Mouse (Mus musculus) MEL (cell line): ENCODE measurements around the gene Lgr5. TPM values are rescaled to one million over a fixed set of nuclear protein-coding genes. Genes with fewer than 3 reads are reported as not detected.

Experiments
- DNase-seq: peaks from one replicate; pipeline ENCODE4 v3.0.0; 2011; ENCODE audit warnings: low read depth, low spot score
- H3K27ac ChIP-seq: 2 replicates; pipeline ENCODE4 v1.5.1; 2012; ENCODE audit warnings: low read depth, mild to moderate bottlenecking, control low read depth, low read length, moderate library complexity; ENCODE audit not compliant: control insufficient read depth
- H3K27me3 ChIP-seq, 2 experiments: fragments of 150-350 bp in 1 of 2; sonication (generic) in 1 of 2; 2 replicates each; pipeline ENCODE4 v1.6.1; 2012; ENCODE audit warnings: low read length in 2 of 2, mild to moderate bottlenecking in 2 of 2, improper control_type of control experiment in 1 of 2, moderate library complexity in 1 of 2; ENCODE audit not compliant: insufficient read depth in 2 of 2, control insufficient read depth in 1 of 2
- H3K36me3 ChIP-seq, 2 experiments: 2 replicates each; pipeline ENCODE4 v1.6.1; 2012 to 2014; ENCODE audit warnings: low read length in 2 of 2, improper control_type of control experiment in 1 of 2, inconsistent platforms in 1 of 2, mild to moderate bottlenecking in 1 of 2; ENCODE audit not compliant: insufficient read depth in 2 of 2, control insufficient read depth in 1 of 2
- H3K4me1 ChIP-seq, 2 experiments: fragments of 150-350 bp in 1 of 2; sonication (generic) in 1 of 2; 2 replicates each; pipeline ENCODE4 v1.6.1; 2012; ENCODE audit warnings: low read length in 2 of 2, improper control_type of control experiment in 1 of 2, mild to moderate bottlenecking in 1 of 2; ENCODE audit not compliant: insufficient read depth in 2 of 2, control insufficient read depth in 1 of 2
- H3K4me3 ChIP-seq, 2 experiments: fragments of 150-350 bp in 1 of 2; sonication (generic) in 1 of 2; 2 replicates each; pipeline ENCODE4 v1.5.1; 2012; ENCODE audit warnings: low read depth in 2 of 2, low read length in 2 of 2, mild to moderate bottlenecking in 2 of 2, moderate library complexity in 2 of 2, control low read depth in 1 of 2, improper control_type of control experiment in 1 of 2; ENCODE audit not compliant: control insufficient read depth in 1 of 2, insufficient read depth in 1 of 2
- H3K79me2 ChIP-seq: 2 replicates; pipeline ENCODE4 v1.6.1; 2012; ENCODE audit warnings: mild to moderate bottlenecking, low read length, moderate library complexity; ENCODE audit not compliant: control insufficient read depth, poor library complexity, insufficient read depth
- H3K9ac ChIP-seq: 2 replicates; pipeline ENCODE4 v1.6.1; 2012; ENCODE audit warnings: low read depth, mild to moderate bottlenecking, control low read depth, low read length, moderate library complexity; ENCODE audit not compliant: control insufficient read depth, poor library complexity, severe bottlenecking
- H3K9me3 ChIP-seq: fragments of 150-350 bp; sonication (generic); replicated peaks from 2 replicates; pipeline ENCODE4 v1.6.1; 2012; ENCODE audit warnings: mild to moderate bottlenecking, low read length, improper control_type of control experiment, moderate library complexity; ENCODE audit not compliant: insufficient read depth
- BHLHE40 ChIP-seq: IDR thresholded peaks from 2 replicates; pipeline ENCODE4 v1.6.1; 2012; ENCODE audit warnings: low read depth, mild to moderate bottlenecking, inconsistent platforms, low read length, improper control_type of control experiment, borderline replicate concordance
- CHD1 ChIP-seq: IDR thresholded peaks from 2 replicates; pipeline ENCODE4 v1.6.1; 2012; ENCODE audit warnings: low read depth, mild to moderate bottlenecking, inconsistent platforms, low read length, improper control_type of control experiment
- CHD2 ChIP-seq: IDR thresholded peaks from 2 replicates; pipeline ENCODE4 v1.6.1; 2011; ENCODE audit warnings: low read length, improper control_type of control experiment
- CTCF ChIP-seq, 3 experiments: IDR thresholded peaks in 2 of 3; conservative IDR thresholded peaks in 1 of 3; 2 replicates each; pipeline ENCODE4 v1.5.1; 2011 to 2012; ENCODE audit warnings: low read length in 3 of 3, low read depth in 2 of 3, mild to moderate bottlenecking in 2 of 3, improper control_type of control experiment in 1 of 3, inconsistent platforms in 1 of 3, mixed read lengths in 1 of 3, moderate library complexity in 1 of 3; ENCODE audit not compliant: control insufficient read depth in 1 of 3, insufficient read depth in 1 of 3, poor library complexity in 1 of 3, severe bottlenecking in 1 of 3
- E2F4 ChIP-seq: IDR thresholded peaks from 2 replicates; pipeline ENCODE4 v1.6.1; 2011; ENCODE audit warnings: low read depth, low read length, improper control_type of control experiment, borderline replicate concordance
- ELF1 ChIP-seq: IDR thresholded peaks from 2 replicates; pipeline ENCODE4 v1.6.1; 2014; ENCODE audit warnings: low read depth, mild to moderate bottlenecking, inconsistent platforms, low read length, improper control_type of control experiment, moderate library complexity
- ETS1 ChIP-seq: IDR thresholded peaks from 2 replicates; pipeline ENCODE4 v1.6.1; 2012; ENCODE audit warnings: low read depth, mild to moderate bottlenecking, inconsistent platforms, low read length, improper control_type of control experiment, moderate library complexity
- GATA1 ChIP-seq: IDR thresholded peaks from 2 replicates; pipeline ENCODE4 v1.6.1; 2011; ENCODE audit warnings: low read depth, low read length, improper control_type of control experiment
- JUND ChIP-seq: IDR thresholded peaks from 2 replicates; pipeline ENCODE4 v1.6.1; 2011; ENCODE audit warnings: low read depth, mild to moderate bottlenecking, improper control_type of control experiment, low read length
- MAFK ChIP-seq: IDR thresholded peaks from 2 replicates; pipeline ENCODE4 v1.6.1; 2011; ENCODE audit warnings: low read depth, mild to moderate bottlenecking, low read length, improper control_type of control experiment, borderline replicate concordance
- MAX ChIP-seq: IDR thresholded peaks from 2 replicates; pipeline ENCODE4 v1.6.1; 2011; ENCODE audit warnings: low read length, improper control_type of control experiment
- MEF2A ChIP-seq: IDR thresholded peaks from 2 replicates; pipeline ENCODE4 v1.6.1; 2014; ENCODE audit warnings: low read depth, mild to moderate bottlenecking, inconsistent platforms, low read length, improper control_type of control experiment; ENCODE audit not compliant: poor library complexity, insufficient replicate concordance, severe bottlenecking; ENCODE audit errors: extremely low read depth
- MXI1 ChIP-seq: IDR thresholded peaks from 2 replicates; pipeline ENCODE4 v1.6.1; 2011; ENCODE audit warnings: mild to moderate bottlenecking, low read depth, low read length, improper control_type of control experiment
- MYB ChIP-seq: IDR thresholded peaks from 2 replicates; pipeline ENCODE4 v1.6.1; 2011; ENCODE audit warnings: mild to moderate bottlenecking, low read depth, low read length, improper control_type of control experiment
- NELFE ChIP-seq: IDR thresholded peaks from 2 replicates; pipeline ENCODE4 v1.6.1; 2011; ENCODE audit warnings: low read depth, low read length, improper control_type of control experiment
- POLR2A ChIP-seq, 2 experiments: IDR thresholded peaks; 2 replicates each; pipeline ENCODE4 v1.6.1; 2011 to 2012; ENCODE audit warnings: low read length in 2 of 2, mild to moderate bottlenecking in 2 of 2, control low read depth in 1 of 2, improper control_type of control experiment in 1 of 2, low read depth in 1 of 2, moderate library complexity in 1 of 2; ENCODE audit not compliant: control insufficient read depth in 1 of 2, insufficient read depth in 1 of 2, poor library complexity in 1 of 2
- SMC3 ChIP-seq: IDR thresholded peaks from 2 replicates; pipeline ENCODE4 v1.6.1; 2011; ENCODE audit warnings: low read depth, low read length, improper control_type of control experiment
- TBP ChIP-seq: IDR thresholded peaks from 2 replicates; pipeline ENCODE4 v1.8.0; 2011; ENCODE audit warnings: low read depth, low read length, improper control_type of control experiment
- TCF12 ChIP-seq: IDR thresholded peaks from 2 replicates; pipeline ENCODE4 v1.6.1; 2014; ENCODE audit warnings: low read depth, mild to moderate bottlenecking, inconsistent platforms, low read length, improper control_type of control experiment, moderate library complexity
- USF1 ChIP-seq: IDR thresholded peaks from 2 replicates; pipeline ENCODE4 v1.6.1; 2014; ENCODE audit warnings: low read depth, mild to moderate bottlenecking, inconsistent platforms, low read length, improper control_type of control experiment, moderate library complexity
- USF2 ChIP-seq, 2 experiments: IDR thresholded peaks; 2 replicates each; pipeline ENCODE4 v1.6.1; 2011 to 2012; ENCODE audit warnings: improper control_type of control experiment in 2 of 2, low read length in 2 of 2, borderline replicate concordance in 1 of 2, inconsistent platforms in 1 of 2, low read depth in 1 of 2, mild to moderate bottlenecking in 1 of 2; ENCODE audit not compliant: insufficient read depth in 1 of 2
- ZC3H11A ChIP-seq: IDR thresholded peaks from 2 replicates; pipeline ENCODE4 v1.6.1; 2012; ENCODE audit warnings: low read depth, mild to moderate bottlenecking, inconsistent platforms, low read length, improper control_type of control experiment
- ZMIZ1 ChIP-seq: IDR thresholded peaks from 2 replicates; pipeline ENCODE4 v1.6.1; 2012; ENCODE audit warnings: low read depth, mild to moderate bottlenecking, inconsistent platforms, low read length, improper control_type of control experiment, moderate library complexity
- ZNF384 ChIP-seq: IDR thresholded peaks from 2 replicates; pipeline ENCODE4 v1.6.1; 2012; ENCODE audit warnings: low read depth, mild to moderate bottlenecking, inconsistent platforms, low read length, improper control_type of control experiment
- polyA plus RNA-seq, 2 experiments: library from polyadenylated mRNA; stranded (reverse) in 1 of 2; unstranded in 1 of 2; fragments of >175 nt in 1 of 2; fragments of >200 nt in 1 of 2; gene quantifications; 2 replicates each; pipeline versions ENCODE4 v1.2.1 to v1.2.4; 2012; ENCODE audit warnings: low replicate concordance in 2 of 2, low read depth in 1 of 2; ENCODE audit not compliant: insufficient read length in 2 of 2, insufficient read depth in 1 of 2, missing spikeins in 1 of 2
- total RNA-seq: library from RNA; depleted of rRNA; stranded (reverse); fragments of 300-350 nt; gene quantifications from 2 replicates; pipeline ENCODE4 v1.2.3, GENCODE M21; 2012

The Lgr5 gene
- total and polyA plus RNA-seq, 3 experiments = not detected

DNA sequence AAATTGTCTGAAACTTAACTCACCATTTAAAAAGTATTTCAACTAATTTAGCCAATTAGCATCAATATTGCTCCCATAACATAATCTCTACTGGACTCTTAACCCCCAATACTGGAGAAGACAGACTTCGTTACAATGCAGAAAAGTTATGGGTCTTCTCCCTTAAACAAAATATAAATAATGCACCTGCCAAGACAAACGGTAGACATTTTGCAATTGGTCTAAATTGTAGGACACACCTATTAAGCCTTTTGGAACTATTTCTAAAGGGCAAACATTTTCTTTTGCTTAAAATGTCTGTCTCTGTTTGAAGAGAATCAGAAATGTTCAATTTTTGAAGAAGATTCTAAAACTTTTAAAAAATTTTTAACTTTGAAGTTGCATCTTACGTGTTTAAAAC lies 4.5 kb downstream of the Lgr5 start:
- H3K4me3 ChIP-seq = no peak overlapping the region
- H3K79me2 ChIP-seq = no peaks in the 10 kb centered on the region
- no peak overlapping the region for H3K27ac ChIP-seq
- peaks cover 0 to 10% of the 10 kb centered on the region in 2 experiments; a peak in 2 of 4 replicates for H3K4me1 ChIP-seq
- H3K36me3 ChIP-seq = peaks cover 0 to 7% of the 10 kb centered on the region in 2 experiments; a peak in 2 of 4 replicates
- TF ChIP-seq GATA1 (no peak), SMC3 (no peak), ELF1 (no peak), USF2 (IDR thresholded peaks at IDR 0.05; ENCODE audit: borderline replicate concordance in 1 of 2, insufficient read depth in 1 of 2, low read depth in 1 of 2, low read length in 2 of 2) (no peak), JUND (no peak)
- DNase-seq = no peak
- H3K9ac ChIP-seq = no peak overlapping the region
- no peaks in the 10 kb centered on the region for H3K9me3 ChIP-seq
- peaks cover 0 to 2% of the 10 kb centered on the region in 2 experiments; a peak in 1 of 4 replicates for H3K27me3 ChIP-seq

- peaks cover 0 to 2% of the 10 kb centered on the region in 2 experiments; a peak in 1 of 4 replicates for H3K27me3 ChIP-seq
- no peaks in the 10 kb centered on the region for H3K9me3 ChIP-seq
- H3K27ac ChIP-seq = no peak overlapping the region
- TF ChIP-seq JUND (no peak), MAX (no peak), ELF1 (no peak), MEF2A (no peak), CHD1 (no peak), E2F4 (no peak), MYB (no peak), ETS1 (no peak), USF2 (IDR thresholded peaks at IDR 0.05; ENCODE audit: borderline replicate concordance in 1 of 2, insufficient read depth in 1 of 2, low read depth in 1 of 2, low read length in 2 of 2) (no peak)
- no peaks in the 10 kb centered on the region for H3K79me2 ChIP-seq
- no peak overlapping the region for H3K4me3 ChIP-seq
- peaks cover 0 to 6% of the 10 kb centered on the region in 2 experiments; a peak in 2 of 4 replicates for H3K36me3 ChIP-seq
- peak; percentile 16 for DNase-seq
- H3K9ac ChIP-seq = no peak overlapping the region
- H3K4me1 ChIP-seq = peaks cover 0 to 8% of the 10 kb centered on the region in 2 experiments; a peak in 2 of 4 replicates
Observed at GRCm38 (mm10) chr10:115581971-115582370, 5.6 kb downstream of the Lgr5 start.

DNA sequence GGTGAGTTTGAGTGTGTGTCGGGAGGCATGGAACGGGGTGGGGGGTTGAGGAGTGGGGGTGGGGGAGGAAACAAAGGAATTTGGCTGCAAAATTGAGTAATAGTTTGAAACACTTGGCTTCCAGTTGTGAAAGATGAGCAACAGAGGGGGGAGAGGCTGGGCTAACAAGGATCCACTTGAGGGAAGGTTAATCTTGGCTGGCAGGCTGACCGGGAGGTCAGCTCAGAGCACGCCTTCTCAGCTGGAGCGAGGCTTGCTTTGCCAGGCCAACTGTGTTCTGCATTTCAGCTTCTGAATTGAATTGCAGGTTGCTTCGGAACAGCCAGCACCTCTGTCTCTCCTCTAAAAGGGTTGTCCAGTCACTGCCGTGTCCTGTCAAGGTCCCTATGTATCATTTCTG lies 8.1 kb downstream of the Lgr5 start:
- Histone ChIP-seq H3K36me3 (no peaks in the 10 kb centered on the region), H3K79me2 (no peaks in the 10 kb centered on the region), H3K4me3 (no peak overlapping the region), H3K27me3 (peaks cover 0 to 2% of the 10 kb centered on the region in 2 experiments; a peak in 1 of 4 replicates), H3K27ac (no peak overlapping the region), H3K9me3 (no peaks in the 10 kb centered on the region), H3K4me1 (no peaks in the 10 kb centered on the region), H3K9ac (no peak overlapping the region)
- DNase-seq = no peak
- TF ChIP-seq ZNF384 (no peak), CHD2 (no peak), MAFK (no peak), MYB (no peak), POLR2A (IDR thresholded peaks at IDR 0.05; ENCODE audit: control insufficient read depth in 1 of 2, insufficient read depth in 1 of 2, low read depth in 1 of 2, low read length in 2 of 2, poor library complexity in 1 of 2) (no peak), TCF12 (no peak), BHLHE40 (no peak), USF1 (no peak), ZMIZ1 (no peak), NELFE (no peak), TBP (no peak), SMC3 (no peak), CTCF (IDR thresholded peaks at IDR 0.05 in 2 of 3, conservative IDR thresholded peaks at IDR 0.05 in 1 of 3; ENCODE audit: control insufficient read depth in 1 of 3, insufficient read depth in 1 of 3, low read depth in 2 of 3, low read length in 3 of 3, poor library complexity in 1 of 3, severe bottlenecking in 1 of 3) (no peak), ZC3H11A (no peak), MXI1 (no peak), JUND (no peak)
